Mouse (Mus musculus) kidney, adult 18-20 months (tissue): ENCODE results near the gene Chka.
A peak's percentile ranks its signal among the peaks of the same experiment; 100 is the strongest.

Source experiments
- DNase-seq: peaks from one replicate; pipeline ENCODE4 v3.0.0; 2021

Chka gene

DNA sequence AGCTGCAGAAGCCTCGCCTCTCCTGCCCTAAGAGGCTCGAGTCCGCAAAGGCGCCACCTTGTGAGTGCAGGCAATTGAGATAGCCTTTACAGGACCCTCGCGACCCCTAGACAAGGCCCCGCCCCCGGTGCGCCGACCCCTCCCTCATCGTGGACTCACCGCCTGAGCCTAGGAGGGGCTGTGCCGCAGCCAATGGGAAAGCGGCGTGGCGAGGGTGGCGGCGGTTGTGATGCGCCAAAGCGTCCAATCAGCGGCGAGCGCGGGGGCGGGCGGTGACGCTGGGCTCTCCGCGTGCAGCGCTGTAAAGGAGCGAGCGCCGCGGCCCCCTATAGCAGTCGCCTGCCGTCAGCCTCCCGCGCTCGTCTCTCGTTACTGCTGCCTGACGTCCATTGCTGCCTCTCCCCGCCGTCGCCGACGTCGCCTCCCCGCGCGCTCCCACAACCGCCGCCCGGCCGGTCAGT lies at the start of gene Chka:
Chka (plus strand) TSS at position 272 of the 461 bp plus-strand sequence.
- peak; percentile 97 for DNase-seq

DNA sequence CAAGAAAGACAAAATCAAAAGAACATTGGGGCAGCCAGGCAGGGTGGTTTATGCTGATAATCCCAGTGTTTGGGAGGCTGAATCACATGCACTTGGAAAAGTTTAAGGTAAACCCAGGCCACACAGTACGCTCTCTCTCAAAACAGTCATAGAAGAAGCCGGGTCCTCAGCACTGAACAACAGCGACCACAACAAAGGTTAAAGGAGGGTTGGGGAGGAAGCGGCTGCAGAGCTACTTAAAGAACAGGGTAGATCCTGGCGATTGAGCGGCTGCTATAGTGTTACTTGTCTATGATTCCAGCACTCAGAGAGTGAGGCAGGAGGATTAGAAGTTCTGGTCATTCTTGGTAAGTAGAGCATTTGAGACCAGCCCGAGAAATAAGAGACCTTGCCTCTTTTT lies 46.0 kb upstream of the Chka start:
- DNase-seq: no peak

DNA sequence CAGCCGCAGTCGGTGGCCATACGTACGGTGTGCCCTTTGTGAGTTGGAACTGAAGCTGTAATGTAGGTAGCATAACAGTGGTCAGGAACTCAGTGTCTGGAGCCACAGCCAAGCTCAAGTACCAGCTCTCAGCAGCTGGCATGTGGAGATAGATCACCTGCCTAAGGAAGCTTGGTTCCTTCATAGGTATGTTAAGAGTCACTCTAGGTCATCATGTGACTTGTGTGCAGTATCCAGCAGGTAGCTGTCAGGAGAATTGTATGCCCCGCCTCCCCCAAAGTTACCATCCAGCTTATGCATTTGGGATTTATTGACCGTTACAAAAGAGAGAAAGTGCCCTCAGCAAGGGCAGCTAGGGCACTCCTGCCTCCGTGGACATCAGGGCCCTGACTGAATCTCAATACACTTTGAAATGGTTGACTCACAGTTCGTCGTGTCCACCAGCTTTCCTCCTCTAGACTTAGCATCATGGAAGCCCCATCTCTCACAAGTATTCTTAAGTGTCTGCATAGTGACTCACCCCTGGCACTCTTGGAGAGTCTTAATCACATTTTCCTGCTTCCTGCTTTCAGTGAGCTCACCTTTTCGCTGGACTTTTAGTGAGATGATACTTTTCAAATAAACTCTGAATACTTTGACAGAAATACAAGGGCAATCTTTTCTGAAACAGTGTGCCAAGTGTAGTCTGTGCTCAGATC lies 40.9 kb upstream of the Chka start:
- no peak for DNase-seq

DNA sequence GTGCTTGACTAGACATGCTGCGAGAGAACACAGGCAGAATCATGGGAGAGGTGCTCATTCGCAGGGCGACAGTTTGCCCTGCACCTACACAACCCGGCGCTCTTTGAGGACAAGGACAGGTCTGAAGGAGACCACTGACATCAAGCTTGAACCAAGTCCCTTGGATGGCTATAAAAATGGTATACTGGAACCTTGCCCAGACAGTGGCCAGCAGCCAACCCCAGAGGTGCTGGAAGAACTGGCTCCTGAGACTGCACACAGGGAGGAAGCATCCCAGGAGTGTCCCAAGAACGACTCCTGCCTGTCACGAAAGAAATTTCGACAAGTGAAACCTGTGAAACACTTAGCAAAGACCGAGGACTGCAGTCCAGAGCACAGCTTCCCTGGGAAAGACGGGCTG lies 37.1 kb upstream of the Chka start:
- DNase-seq: peak; percentile 71

DNA sequence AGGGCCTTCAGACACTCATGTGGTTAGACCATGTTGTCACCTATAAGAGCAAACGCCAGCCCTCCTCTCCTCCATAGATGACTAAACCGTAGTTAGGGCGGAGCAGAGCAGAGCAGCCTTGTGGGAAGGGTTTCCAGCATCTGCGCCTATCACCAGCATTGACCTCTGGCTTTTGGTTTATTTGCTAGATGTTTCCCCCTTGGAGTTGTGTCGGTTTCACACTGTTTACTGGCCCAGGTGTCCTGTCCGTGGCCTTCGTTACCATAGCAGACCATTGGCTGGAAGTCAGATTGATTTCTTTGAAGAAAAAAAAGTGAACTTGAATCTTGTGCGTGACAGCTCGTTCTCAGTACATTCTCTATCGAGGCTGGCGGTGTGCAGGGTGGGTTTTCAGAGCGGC lies 35.7 kb upstream of the Chka start:
- DNase-seq: no peak

DNA sequence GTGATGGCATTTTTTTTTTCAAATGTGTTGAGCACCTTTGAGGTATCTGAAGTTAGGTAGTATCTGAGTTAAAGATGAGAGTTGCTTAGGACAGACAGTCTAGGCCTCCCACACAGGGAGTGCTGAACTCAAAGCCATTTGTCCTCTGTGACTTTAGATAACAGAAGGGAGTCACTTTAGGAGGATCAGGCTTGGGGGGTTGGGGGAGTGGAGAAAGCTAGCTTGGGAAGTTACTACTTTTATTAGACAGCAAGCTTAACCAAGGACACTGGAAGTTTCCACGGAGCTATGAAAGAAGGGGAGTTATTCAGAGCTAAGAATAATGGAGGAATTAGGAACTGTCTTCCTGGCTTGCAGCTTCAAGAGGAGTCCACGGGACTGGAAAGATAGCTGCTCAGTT lies 32.5 kb upstream of the Chka start:
- no peak for DNase-seq

DNA sequence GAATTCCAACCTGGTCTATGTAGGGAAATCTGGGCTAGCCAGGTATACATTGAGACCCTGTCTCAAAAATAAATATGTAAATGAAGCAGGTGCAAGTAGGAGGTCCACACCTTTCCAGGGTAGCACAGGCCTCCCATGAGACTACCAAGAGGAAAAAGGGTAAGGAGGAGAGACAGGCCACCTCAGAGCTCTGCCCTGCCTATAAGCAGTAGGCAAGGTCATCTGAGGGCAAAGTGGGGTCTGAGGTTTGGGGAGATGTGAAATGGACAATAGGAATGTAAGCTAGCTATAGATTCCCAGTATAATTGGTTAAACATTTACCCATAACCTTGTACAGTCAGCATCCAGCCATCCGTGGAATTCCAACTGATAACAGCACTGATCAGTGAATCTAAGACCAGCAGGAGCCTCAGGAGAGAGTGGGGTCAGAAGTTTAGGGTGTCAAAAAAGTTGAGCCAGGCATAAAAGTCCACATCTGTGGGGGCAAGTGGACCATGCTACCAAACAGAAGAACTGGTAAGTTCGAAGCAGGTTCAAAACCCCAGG lies 31.6 kb upstream of the Chka start:
- DNase-seq: no peak

DNA sequence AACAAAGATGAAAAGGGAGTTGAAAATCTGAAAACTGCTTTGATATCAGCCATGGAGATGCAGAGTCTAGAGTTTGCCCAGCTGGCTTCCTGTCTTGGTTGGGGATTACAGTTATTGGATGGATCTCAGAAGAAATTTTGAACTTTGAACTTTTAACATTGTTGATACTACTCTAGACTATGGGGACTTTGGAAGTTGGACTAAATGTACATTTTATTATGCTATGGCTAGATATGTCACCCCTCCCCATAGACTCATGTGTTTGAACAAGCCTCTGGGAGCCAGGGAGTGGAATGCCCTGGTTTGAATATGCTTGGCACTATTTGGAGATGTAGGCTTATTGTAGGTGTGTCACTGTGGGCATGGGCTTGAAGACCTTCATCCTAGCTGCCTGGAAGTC lies 26.5 kb upstream of the Chka start:
- no peak for DNase-seq

DNA sequence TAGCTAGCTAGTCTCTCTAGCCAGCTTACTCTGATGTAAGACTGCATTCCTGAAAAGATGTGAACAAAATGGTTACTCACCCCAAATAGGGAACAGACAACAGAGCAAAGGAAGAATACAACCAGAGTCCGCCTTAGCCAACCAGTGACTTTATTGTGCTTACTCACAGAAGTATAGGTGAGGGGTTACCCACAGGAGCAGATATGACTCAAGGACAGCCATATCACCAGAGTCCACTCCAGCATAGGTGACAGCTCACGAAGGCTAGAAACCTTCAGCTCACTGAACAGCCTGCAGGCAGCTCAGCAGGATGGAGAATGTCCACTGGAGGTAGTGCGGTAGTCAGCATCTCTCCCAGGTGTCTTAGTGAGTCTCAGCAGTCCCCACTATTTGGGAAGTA lies 21.7 kb upstream of the Chka start:
- DNase-seq: no peak

DNA sequence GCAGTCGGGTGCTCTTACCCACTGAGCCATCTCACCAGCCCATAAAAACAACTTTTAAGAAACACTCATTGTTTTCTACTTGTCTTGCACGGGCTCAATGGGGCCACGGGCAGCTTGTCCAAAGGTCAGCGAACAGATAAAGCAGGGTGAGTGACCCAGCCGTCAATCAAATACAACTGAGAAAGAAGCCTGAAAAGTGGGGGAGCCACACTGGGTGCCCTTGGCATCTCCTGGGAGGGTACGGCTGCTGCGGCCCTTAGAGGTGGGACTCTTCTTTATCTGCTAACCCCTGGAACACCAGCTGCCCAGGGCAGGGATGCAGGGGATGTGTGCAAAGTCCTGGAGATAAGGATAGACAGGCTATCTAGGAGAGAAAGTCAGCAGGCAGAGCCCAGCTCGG lies 19.9 kb upstream of the Chka start:
- DNase-seq: peak; percentile 65

DNA sequence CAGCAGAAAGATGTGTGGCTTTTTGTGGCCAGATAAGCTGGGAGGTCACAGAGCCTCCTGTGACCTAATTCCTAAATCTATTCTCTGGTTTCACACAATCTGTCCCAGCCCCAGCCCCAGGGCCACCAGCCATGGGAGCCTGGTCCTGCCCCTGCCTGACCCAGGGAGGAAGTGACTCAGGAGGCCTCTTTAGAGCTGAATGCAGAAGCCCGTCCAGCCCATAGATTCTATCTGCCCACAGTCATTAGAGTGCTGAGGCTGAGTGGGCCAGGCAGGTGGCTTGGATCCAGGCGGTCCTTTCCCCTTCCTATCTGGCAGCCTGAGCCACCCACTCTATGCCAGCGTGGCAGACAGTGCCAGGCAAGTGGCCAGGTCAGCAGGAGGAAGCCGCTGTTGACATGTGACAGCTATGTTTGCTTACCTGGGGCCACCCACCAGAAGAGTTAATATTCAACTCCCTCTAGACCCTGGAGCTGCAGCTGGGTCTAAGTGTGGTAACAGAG lies 18.7 kb upstream of the Chka start:
- DNase-seq: peak; percentile 89

DNA sequence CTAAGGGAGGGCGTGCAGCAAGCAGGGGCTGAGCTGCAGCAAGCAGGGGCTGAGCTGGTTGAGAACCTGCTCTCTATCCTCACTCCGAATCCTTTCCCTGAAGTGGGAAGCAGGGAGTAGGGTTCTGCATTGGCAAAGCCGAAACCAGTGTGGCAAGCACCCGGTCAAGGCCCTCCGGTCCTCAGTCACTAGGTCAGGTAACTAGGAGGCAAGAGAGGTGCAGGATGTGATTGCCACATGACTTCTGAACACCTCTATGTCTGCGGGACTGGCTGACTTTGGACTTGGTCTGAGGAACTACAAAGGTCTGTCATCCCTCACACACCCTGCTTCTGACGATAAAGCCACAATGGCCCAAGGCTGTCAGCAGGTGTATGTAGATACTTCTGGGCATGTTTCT lies 17.3 kb upstream of the Chka start:
- no peak for DNase-seq

DNA sequence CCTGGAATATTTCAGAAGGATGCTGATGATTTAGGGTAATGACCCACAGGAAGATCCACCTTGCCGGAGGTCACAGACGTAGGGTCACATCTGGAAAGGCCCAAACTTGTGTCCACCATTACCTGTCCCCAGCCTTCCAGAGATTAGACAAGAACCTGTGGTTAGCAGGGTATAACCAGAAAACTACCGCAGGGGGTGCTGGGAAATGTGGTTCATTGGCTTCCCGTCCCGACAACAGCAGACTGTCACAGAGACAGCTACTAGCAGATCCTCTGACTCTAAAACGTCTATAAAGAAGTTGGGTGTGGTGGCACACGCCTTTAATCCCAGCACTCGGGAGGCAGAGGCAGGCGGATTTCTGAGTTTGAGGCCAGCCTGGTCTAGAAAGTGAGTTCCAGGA lies 14.8 kb upstream of the Chka start:
- DNase-seq: no peak

DNA sequence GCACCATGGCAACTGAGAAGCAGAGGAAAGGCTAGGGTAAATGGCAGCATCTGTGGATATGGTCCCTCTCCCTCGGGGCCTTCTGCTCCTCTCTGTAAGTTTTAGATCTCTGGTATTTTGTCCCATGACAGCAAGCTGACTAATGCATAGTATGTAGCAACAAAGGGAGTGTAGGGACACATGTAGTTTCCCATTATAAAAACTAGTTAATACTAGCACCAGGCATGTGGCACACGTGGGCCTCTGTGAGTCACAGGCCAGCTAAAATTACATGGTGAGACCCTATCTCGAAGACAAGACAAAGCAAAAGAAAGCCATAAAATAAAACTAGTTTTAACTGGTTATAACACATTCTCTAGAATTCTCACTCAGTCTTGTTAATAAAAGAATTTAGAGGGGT lies 12.6 kb upstream of the Chka start:
- no peak for DNase-seq

DNA sequence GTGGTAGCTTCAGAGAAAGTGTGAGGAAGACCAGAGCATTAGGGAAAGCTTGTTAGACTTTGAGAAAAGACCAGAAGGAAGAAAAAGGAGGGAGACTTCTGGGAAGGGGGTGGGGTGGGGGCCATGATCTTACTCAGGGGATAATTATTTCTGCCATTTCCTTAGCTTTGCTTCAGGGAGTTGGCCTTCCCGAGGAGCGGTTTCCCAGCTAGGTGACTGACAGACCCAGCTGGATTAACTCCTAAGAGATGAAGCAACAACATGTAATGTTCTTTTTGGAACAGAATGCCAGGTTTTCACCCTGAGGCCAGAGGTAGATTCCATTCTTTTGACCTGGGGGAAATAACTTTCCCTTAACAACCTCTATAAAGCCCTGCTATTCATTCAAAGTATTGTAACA lies 11.9 kb upstream of the Chka start:
- DNase-seq: no peak

DNA sequence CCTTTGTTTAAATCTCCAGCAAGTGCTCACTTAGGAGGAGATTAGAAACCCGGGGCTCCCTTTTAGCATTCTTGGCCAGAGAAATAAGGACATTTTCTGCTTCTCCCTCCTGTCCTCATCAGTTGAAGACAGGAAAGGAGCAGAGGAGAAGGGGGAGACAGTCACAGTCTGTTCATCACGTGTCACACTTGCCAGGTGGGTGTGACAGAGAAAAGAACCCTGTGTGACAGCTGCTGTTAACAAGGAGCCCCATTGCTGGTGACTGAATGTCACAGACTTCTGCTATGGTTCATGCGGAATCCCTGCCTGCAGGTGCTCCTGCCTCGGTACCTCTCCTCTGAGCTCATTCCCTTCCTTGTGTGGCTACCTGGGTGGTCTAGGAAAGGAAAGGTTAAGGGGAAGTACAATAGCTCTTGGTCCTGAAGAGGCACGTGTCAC lies 11.3 kb upstream of the Chka start:
- no peak for DNase-seq

DNA sequence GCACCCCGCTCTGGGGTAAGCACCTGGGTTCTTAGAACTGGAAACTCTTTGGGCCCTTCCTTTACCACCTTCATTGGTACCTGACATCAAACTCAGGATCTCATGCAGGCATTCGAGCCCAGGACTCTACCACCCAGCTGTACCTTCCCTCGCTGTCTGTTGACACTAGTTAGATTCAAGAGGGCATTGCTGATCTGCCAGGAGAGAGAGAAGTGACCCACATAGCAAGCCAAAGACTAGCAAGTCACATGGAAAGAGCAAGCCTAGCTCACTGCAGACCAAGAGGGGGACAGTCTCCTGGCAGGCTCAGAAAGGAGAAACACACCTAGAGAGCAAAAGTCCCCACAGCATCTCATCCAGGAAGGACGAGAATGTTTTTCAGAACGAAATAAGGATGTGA lies 10.9 kb upstream of the Chka start:
- no peak for DNase-seq

DNA sequence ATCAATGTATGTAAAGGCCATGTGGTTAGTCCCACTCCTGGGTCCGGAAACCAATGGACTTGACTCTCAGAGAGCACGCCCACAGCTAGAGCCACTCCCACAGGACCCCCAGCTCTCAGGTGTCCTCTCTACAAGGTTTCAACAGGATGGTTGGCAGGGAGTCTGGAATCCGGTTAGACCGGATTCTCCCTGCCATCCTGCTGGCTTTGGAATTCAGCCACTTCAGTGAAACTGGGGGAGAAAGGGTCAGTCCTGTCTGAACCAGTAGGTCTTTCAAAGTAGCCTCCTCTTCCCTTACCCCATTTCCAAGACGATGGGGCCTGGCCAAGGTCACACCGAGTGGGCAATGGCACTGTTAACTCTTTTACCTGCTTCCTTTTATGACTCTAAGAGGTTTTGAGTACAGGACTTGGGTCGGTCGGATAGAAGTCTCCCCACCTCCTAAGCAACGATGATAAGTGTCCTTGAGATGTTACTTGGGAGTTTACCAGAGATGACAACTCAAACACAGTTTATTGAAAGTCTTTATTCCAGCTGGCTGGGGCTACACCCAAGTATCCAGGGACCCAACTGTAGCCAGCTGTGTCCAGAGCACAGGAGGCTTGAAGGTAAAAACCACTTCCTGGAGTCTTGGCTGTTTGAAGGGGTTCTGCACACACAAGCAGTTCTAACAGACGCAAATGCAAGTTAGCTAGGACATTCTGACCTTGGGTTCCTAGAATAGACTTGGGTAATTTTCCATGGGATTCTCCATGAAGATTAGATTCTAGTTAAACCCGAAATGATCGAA lies 9.0 kb upstream of the Chka start:
- peak; percentile 73 for DNase-seq

DNA sequence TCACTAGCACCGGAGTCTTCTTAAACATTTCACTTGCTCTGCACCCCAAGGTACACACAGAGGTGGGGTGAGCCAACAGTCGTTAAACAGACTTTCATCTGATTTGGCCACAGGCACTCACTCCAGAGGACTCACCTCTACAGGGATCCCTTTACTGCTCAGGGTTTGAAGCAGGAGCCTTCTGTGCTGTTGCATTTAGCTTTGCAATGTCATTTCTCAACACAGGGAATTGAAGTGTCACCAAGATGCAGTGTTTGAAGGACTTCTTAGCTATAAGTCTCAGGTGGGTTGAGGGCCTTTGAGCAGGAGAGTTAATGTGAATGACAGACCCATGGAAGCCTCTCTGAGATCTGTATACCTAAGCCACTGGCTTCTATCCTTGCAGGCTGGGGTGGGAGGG lies 7.9 kb upstream of the Chka start:
- DNase-seq: no peak

DNA sequence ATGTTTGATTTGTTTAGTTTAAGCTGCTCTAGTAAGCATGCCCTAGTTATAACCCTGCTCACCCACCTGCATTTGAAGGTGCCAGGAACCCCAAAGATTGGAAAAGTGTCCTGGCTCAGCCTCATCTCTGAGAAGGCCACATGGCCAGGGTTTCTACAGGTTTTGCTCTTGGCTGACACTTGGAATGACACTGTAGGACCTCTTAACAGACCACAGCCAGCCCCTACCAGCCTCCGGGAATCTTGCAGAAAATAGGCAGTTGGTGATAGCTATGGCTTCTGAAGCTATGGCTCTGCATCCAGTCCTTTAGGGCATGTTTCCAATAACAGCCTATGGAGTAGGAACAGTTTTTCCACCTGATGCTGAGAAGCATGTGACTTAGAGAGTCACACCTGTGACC lies 6.7 kb upstream of the Chka start:
- DNase-seq: no peak

DNA sequence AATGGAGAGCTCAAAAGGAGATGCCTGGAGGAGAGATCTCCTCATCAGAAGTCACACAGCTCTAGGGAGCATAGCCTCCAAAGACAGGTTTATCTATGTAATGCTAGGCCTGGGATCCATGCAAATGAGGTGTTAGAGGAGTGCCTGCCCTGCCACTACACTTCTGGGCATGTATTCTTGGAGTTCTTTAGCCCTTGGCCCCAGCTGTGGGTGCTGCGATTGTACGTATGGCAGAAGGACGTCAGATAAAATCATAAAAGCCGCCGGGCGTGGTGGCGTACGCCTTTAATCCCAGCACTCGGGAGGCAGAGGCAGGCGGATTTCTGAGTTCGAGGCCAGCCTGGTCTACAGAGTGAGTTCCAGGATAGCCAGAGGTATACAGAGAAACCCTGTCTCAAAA lies 6.2 kb upstream of the Chka start:
- DNase-seq: no peak

DNA sequence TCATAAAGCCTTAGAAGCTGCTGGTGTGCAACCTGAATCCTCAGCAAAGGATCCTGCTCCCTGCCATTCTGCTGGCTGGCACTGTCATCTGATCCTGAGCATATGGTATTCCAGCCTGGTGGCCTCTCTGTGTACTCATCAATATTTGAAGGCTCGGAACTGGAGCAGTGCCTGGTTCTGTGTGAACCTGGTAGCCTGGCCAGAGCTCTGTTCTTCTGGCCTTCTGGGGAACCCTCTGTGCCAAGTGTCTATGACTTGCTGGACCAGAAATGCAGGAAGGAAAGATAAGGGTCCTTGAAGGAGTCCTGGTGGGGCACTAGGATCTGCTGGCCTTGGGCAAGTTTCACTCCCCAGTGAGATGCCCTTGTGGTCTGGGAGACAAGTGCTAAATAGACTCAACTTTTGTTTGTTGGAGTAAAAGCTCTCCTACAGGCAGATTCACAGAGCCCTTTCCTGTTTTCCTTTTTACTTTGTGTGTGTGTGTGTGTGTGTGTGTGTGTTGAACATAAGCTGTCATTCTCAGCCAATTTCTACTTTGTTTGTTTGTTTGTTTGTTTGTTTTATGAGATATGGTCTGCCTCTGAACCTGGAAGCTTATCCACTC lies 5.7 kb upstream of the Chka start:
- no peak for DNase-seq
